Mouse (Mus musculus): ENCODE measurements around the gene Nup107. TPM values are rescaled to one million over a fixed set of nuclear protein-coding genes. Genes with fewer than 3 reads are reported as not detected.
"Not testable (repeated sequence)": the region's sequence is repeated elsewhere in the genome, so short reads cannot be mapped to it uniquely, and the experiment has no call there.

Gene Nup107
- total RNA-seq, 1 experiment from 2014 or later, result 126 TPM

DNA sequence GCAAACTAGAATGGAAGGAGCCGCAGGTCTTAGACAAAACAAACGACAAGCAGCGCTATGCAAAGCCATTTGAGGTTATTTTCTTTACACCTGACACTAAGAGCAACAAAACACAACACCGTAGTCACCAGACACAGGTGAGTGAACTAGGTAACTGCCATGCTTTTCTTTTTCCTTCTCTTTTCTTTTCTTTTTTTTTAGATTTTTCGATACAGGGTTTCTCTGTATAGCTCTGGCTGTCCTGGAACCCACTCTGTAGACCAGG, 25.7 kb downstream of the Nup107 start:
- no peak for ATAC-seq (replicated peaks; ENCODE audit: low read depth, poor library complexity, severe bottlenecking)

GRCm38 (mm10) chr10:117766111-117766895, 26.2 kb downstream of the Nup107 start:
- no peak for ATAC-seq (replicated peaks; ENCODE audit: low read depth, poor library complexity, severe bottlenecking)

DNA sequence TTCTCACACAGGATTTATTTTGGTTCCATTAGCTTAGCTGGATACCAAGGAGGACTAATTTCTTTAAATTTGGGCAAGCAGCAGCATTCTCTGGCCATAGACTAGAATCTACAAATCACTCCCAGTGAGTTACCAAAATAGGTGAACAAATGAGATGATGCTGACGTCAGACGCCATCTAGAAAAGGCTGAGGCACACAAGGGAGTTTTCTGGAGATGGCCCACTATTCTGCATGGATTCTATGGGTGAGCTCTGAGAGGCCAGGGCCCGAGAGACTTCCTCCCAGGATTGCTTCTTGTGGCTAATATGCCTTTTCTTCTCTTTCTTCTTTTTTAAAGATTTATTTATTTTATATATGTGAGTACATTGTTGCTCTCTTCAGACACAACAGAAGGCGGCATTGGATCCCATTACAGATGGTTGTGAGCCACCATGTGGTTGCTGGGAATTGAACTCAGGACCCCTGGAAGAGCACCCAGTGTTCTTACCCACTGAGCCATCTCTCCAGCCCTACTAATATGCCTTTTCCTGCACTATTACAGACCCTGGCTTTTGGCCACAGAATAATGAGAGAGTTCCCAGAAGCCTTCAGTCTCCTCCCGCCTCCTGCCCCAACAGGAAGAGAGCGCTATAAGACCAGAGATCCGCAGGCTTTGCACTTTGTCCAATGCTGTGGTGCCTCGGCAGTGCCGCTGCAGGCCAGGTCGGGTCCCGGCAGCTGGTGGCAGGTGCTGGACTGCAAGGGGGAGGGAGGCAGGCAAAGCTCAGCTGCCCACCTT, 27.2 kb downstream of the Nup107 start:
- ATAC-seq (replicated peaks; ENCODE audit: low read depth, poor library complexity, severe bottlenecking), result no peak

GRCm38 (mm10) chr10:117764598-117764997, 27.9 kb downstream of the Nup107 start:
- ATAC-seq (replicated peaks; ENCODE audit: low read depth, poor library complexity, severe bottlenecking), result no peak

- no peak for ATAC-seq (replicated peaks; ENCODE audit: low read depth, poor library complexity, severe bottlenecking)
Observed at GRCm38 (mm10) chr10:117763588-117764190, 28.8 kb downstream of the Nup107 start.

DNA sequence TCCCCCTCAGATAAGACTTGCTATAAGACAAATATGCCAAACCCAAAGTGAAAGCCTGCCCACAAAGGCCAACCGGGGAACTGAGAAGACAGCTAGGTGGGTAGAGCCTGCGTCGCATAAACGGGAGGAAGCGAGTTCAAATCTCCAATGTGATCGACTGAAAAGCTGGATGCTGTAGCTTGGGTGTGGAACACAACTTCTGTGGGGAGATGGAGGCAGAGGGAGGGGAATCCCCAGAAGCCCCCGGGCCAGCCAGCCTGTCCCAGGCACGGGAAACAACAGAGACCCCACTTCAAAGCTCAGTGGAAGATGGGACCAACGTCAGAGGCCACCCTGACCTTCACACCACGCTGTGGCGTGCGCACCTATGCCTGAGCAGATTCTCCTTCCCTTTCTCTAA, 29.5 kb downstream of the Nup107 start:
- ATAC-seq (replicated peaks; ENCODE audit: low read depth, poor library complexity, severe bottlenecking), result no peak

DNA sequence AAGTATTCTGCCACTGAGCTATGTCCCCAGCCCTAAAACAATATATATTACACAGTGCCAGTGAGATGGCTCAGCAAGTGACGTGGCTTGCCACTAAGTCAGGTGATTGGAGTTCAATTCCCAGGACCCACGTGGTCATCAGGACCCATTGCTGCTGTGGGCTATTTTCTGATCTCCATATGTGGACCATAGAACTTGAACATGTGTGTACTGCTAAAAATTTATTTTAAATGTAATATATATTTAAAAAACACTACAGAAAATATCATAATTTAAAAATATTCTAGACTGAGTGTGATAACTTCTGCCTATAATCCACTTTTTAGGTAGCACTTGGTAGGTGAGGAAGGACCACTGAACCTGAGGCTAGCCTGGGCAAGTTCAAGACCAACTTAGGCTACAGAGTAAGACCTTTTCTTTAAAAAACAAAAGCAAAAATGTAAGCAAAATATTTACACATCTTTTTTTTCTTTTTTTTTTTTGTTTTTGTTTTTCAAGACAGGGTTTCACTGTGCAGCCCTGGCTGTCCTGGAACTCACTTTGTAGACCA, 30.1 kb downstream of the Nup107 start:
- no peak for ATAC-seq (replicated peaks; ENCODE audit: low read depth, poor library complexity, severe bottlenecking)

GRCm38 (mm10) chr10:117761551-117761950, 31.0 kb downstream of the Nup107 start:
- ATAC-seq (replicated peaks; ENCODE audit: low read depth, poor library complexity, severe bottlenecking), result no peak

- ATAC-seq (replicated peaks; ENCODE audit: low read depth, poor library complexity, severe bottlenecking), result no peak
Observed at GRCm38 (mm10) chr10:117760831-117761335, 31.6 kb downstream of the Nup107 start.

DNA sequence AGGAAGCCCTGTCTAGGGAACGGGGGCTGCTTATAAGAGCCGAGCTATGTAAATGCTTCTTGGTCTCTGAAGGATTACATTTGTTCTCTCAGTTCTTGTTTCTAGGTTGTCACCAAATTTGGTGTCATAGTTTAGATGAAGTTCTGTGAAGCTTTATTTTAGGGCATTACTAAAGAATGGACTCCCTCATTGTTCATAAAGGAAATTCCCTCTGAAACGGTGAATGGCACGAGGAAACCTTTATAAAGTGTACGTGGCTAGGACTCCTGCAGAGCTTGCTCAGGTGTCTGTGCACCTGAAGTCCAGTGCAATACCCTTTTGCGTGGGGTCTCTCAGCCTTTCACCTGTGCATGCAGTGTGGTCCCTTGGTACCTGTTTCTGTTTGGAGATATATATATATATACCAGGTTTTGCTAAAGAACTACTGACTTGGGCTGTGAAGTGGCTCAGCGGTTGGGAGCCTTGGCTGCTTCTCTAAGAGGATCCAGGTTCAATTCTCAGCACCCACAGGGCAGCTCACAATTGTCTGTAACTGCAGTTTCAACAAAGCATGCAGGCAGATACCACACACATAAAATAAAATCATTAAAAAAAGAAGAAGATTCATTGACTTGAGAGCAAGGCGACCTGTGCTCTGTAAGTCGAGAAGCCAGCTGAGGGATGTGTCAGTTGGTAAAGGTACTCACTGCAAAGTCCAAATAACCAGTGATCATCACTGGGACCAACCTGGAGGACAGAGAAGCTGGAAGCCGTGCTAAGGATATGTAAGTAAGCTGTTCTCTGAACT, 32.5 kb downstream of the Nup107 start:
- no peak for ATAC-seq (replicated peaks; ENCODE audit: low read depth, poor library complexity, severe bottlenecking)

DNA sequence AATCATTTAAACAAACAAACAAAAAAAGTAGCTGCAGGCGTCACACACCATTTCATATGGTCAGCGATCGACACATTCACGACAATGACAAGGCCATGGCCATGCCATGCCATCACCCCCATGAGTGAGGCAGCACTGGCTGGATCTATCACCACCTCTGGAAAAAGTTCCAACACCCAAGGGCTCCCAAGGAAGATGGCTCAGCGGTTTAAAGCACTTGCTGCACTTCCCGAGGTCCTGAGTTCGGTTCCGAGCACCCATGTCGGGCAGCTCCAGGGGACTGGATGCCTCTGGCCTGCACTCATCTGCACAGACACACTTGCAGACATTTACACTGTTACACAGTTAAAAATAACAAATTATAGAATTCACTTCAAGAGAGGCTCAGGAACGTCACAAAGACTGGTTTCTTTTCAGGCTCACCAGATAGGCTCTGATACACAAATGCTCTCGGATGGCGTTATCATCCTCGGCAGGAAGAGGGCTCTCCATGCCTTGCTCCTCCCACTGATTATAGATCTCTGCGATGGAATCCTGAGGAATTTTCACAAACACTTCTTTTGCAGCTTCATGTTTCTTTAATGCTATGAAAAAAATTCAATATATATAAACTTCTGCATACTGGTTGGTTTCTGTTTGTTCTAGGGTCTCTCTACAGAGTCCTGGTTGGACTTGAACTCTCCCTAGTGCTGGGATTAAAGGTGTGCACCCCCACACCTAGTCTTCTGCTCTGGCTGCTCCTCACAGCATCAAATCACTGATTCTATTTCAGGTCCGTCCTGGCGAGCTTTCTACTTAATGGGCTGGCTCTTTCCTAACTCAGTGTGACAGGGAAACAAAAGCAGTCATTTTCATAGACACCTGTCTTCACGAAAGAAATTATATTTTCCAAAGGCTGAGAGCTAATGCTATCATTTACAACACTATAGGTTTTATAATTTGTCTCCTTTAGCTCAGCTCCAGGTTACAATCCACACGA, 33.5 kb downstream of the Nup107 start:
- ATAC-seq (replicated peaks; ENCODE audit: low read depth, poor library complexity, severe bottlenecking), result no peak

GRCm38 (mm10) chr10:117758344-117758743, 34.2 kb downstream of the Nup107 start:
- not testable (repeated sequence) for ATAC-seq (replicated peaks; ENCODE audit: low read depth, poor library complexity, severe bottlenecking)

- ATAC-seq (replicated peaks; ENCODE audit: low read depth, poor library complexity, severe bottlenecking), result no peak
Observed at GRCm38 (mm10) chr10:117757796-117758342, 34.6 kb downstream of the Nup107 start.

- no peak for ATAC-seq (replicated peaks; ENCODE audit: low read depth, poor library complexity, severe bottlenecking)
Observed at GRCm38 (mm10) chr10:117757259-117757658, 35.2 kb downstream of the Nup107 start.

DNA sequence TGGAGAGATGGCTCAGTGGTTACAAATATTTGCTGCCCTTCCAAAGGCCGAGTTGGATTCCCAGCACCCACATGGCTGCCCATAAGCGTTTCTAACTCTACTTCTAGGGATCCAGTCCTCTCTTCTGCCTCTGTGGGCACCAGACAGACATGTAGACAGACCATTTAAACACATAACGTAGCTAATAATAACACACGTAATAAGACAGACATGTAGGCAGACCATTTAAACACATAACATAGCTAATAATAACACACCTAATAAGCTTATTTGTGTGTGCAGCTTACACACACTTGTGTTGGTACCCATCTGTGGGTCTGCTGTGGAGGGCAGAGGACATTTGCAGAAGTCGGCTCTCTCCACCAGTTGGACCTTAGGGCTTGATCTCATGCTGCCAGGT, 35.7 kb downstream of the Nup107 start:
- no peak for ATAC-seq (replicated peaks; ENCODE audit: low read depth, poor library complexity, severe bottlenecking)

DNA sequence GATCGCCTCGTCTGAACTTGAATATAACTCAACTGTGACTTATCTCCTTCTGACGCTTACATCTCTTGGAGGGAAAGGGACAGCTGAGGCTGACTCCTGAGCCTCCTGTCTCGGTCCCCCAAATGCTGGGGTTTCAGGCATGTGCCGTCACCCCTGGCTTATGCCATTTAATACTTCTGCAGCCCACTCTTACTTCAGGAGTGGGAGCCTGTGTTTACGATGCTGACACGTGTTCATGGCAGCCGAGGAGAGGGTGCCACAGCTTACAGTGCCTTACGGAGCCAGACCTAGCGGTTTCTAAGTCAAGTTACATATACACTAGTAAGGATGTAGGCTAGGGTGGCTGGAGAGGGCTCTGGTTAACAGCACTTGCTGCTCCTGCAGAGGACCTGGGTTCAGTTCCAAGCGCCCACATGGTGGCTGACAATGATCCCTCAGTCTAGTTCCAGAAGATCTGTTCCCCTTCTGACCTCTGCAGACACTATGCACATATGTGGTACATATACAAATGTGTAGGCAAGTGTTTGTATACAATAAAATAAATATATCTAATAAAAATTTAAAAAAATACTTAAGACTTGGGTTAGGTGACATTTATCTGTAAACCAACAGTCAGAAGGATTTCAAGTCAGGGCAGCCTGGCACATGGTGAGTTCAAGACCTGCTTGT, 36.6 kb downstream of the Nup107 start:
- ATAC-seq (replicated peaks; ENCODE audit: low read depth, poor library complexity, severe bottlenecking), result no peak

GRCm38 (mm10) chr10:117755086-117755798, 37.3 kb downstream of the Nup107 start:
- peak; percentile 90 for ATAC-seq (replicated peaks; ENCODE audit: low read depth, poor library complexity, severe bottlenecking)

DNA sequence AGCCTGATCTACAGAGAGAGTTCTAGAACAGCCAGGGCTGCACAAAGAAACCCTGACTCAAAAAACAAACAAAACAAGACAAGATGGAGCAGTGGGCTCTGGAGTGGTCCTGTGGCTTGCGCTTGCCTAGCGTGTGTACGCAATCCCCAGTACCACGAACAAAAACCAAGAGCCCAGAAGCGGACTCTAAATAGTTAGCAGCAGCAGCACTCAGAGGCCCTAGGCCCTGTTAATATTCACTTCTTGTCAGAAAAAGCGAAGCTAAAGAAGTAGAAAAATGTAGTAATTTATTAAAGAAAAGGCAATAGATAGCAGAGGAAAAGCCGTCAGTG, 37.9 kb downstream of the Nup107 start:
- no peak for ATAC-seq (replicated peaks; ENCODE audit: low read depth, poor library complexity, severe bottlenecking)
